Mouse (Mus musculus) heart, embryonic 16.5 days (tissue): ENCODE measurements around the gene Gfm1. TPM values are rescaled to one million over a fixed set of nuclear protein-coding genes. Genes with fewer than 3 reads are reported as not detected.

ENCODE experiments used
- ATAC-seq: fragments of 200-750 bp; cut with Nextera tagmentation; replicated peaks from 2 replicates; pipeline ENCODE4 v1.8.0; 2017; ENCODE audit warnings: moderate number of reproducible peaks; ENCODE audit not compliant: insufficient read depth, low FRiP score; ENCODE audit errors: extremely low read depth
- H3K27ac ChIP-seq: fragments of 300-500 bp; sonication (generic); 2 replicates; pipeline ENCODE4 v1.5.1; 2014; ENCODE audit warnings: mild to moderate bottlenecking, low read length, control low read depth, moderate library complexity
- H3K27me3 ChIP-seq: fragments of 300-500 bp; sonication (generic); 2 replicates; pipeline ENCODE4 v1.6.1; 2014; ENCODE audit warnings: low read length, mixed read lengths; ENCODE audit not compliant: control insufficient read depth, insufficient read depth
- H3K36me3 ChIP-seq: fragments of 300-500 bp; sonication (generic); 2 replicates; pipeline ENCODE4 v1.6.1; 2014; ENCODE audit not compliant: control insufficient read depth, insufficient read depth
- H3K4me1 ChIP-seq: fragments of 300-500 bp; sonication (generic); 2 replicates; pipeline ENCODE4 v1.6.1; 2014; ENCODE audit warnings: low read length, mixed read lengths; ENCODE audit not compliant: control insufficient read depth, insufficient read depth
- H3K4me2 ChIP-seq: fragments of 300-500 bp; sonication (generic); 2 replicates; pipeline ENCODE4 v1.6.1; 2014; ENCODE audit warnings: low read depth, mild to moderate bottlenecking, control low read depth, low read length
- H3K4me3 ChIP-seq: fragments of 300-500 bp; sonication (generic); 2 replicates; pipeline ENCODE4 v1.5.1; 2014; ENCODE audit warnings: mild to moderate bottlenecking, control low read depth, low read length
- H3K9ac ChIP-seq: fragments of 300-500 bp; sonication (generic); 2 replicates; pipeline ENCODE4 v1.6.1; 2014; ENCODE audit warnings: low read length, control low read depth
- H3K9me3 ChIP-seq: fragments of 300-500 bp; sonication (generic); replicated peaks from 2 replicates; pipeline ENCODE4 v1.6.1; 2016; ENCODE audit warnings: low read length; ENCODE audit not compliant: control insufficient read depth
- WGBS: fragments of 180-500 bp; shearing (Covaris S2); extraction: QIAGEN DNeasy Blood & Tissue Kit; methylation state at CpG from one replicate; pipeline ENCODE4 v1.1.7; 2014; 5-methylcytosine and 5-hydroxymethylcytosine counted together
- polyA plus RNA-seq: library from polyadenylated mRNA; unstranded; fragments of >200 nt; fragmentation: Nextera tagmentation; extraction: Ambion mirVana; gene quantifications from 2 replicates; pipeline ENCODE4 v1.2.1, GENCODE M21; 2015

The Gfm1 gene
- polyA plus RNA-seq, 1 experiment from 2014 or later, result 113 TPM

- Histone ChIP-seq H3K27me3 (no peaks in the 10 kb centered on the region), H3K36me3 (peaks cover 32% of the 10 kb centered on the region), H3K9ac (peak overlapping the region; percentile 80), H3K4me1 (peaks cover 13% of the 10 kb centered on the region), H3K4me2 (peak overlapping the region; percentile 92), H3K27ac (peak overlapping the region; percentile 79), H3K4me3 (peak overlapping the region; percentile 86), H3K9me3 (no peaks in the 10 kb centered on the region)
- under 1% methylated on average over 12 of the region's 12 CpGs for WGBS
- ATAC-seq, result no peak
Observed at GRCm38 (mm10) chr3:67463001-67463400, 33.1 kb downstream of the Gfm1 start.

- H3K9me3 ChIP-seq, result no peaks in the 10 kb centered on the region
- peaks cover 13% of the 10 kb centered on the region for H3K4me1 ChIP-seq
- peak within 1 kb of the TSS; percentile 79 for H3K27ac ChIP-seq
- under 1% methylated on average over 43 of the region's 43 CpGs for WGBS
- peak within 1 kb of the TSS; percentile 86 for H3K4me3 ChIP-seq
- ATAC-seq, result peak; percentile 92
- H3K9ac ChIP-seq, result peak within 1 kb of the TSS; percentile 80
- no peaks in the 10 kb centered on the region for H3K27me3 ChIP-seq
- H3K36me3 ChIP-seq, result peaks cover 31% of the 10 kb centered on the region
- H3K4me2 ChIP-seq, result peak within 1 kb of the TSS; percentile 92
Observed at GRCm38 (mm10) chr3:67463450-67464372, 33.8 kb downstream of the Gfm1 start, which contains the start of gene Lxn. Lxn (minus strand) TSS chr3:67463926.

GRCm38 (mm10) chr3:67466576-67466975 lies 36.7 kb downstream of the Gfm1 start:
- peaks cover 15% of the 10 kb centered on the region; the same call in 1 of the 2 replicates for H3K36me3 ChIP-seq
- H3K27ac ChIP-seq, result no peak overlapping the region
- peaks cover 13% of the 10 kb centered on the region for H3K4me1 ChIP-seq
- no peak overlapping the region for H3K9ac ChIP-seq
- no peak overlapping the region for H3K4me3 ChIP-seq
- no peak for ATAC-seq
- 92% methylated on average over 5 of the region's 5 CpGs for WGBS
- H3K27me3 ChIP-seq, result no peaks in the 10 kb centered on the region
- no peaks in the 10 kb centered on the region for H3K9me3 ChIP-seq
- H3K4me2 ChIP-seq, result no peak overlapping the region

GRCm38 (mm10) chr3:67467281-67467680 lies 37.4 kb downstream of the Gfm1 start:
- no peak overlapping the region for H3K4me2 ChIP-seq
- no peak overlapping the region for H3K27ac ChIP-seq
- peaks cover 15% of the 10 kb centered on the region; the same call in 1 of the 2 replicates for H3K36me3 ChIP-seq
- no peak overlapping the region for H3K9ac ChIP-seq
- H3K4me1 ChIP-seq, result peaks cover 9% of the 10 kb centered on the region
- no peaks in the 10 kb centered on the region for H3K9me3 ChIP-seq
- no peaks in the 10 kb centered on the region for H3K27me3 ChIP-seq
- H3K4me3 ChIP-seq, result no peak overlapping the region
- no peak for ATAC-seq
- WGBS, result 89% methylated on average over 2 of the region's 2 CpGs

- Histone ChIP-seq H3K27me3 (no peaks in the 10 kb centered on the region), H3K9ac (no peak overlapping the region), H3K4me1 (no peaks in the 10 kb centered on the region), H3K9me3 (no peaks in the 10 kb centered on the region), H3K36me3 (peaks cover 26% of the 10 kb centered on the region), H3K4me2 (no peak overlapping the region), H3K4me3 (no peak overlapping the region), H3K27ac (no peak overlapping the region)
- no peak for ATAC-seq
- WGBS, result 73% methylated on average over 4 of the region's 4 CpGs
Observed at GRCm38 (mm10) chr3:67471408-67472127, 41.7 kb downstream of the Gfm1 start.

- peaks cover 28% of the 10 kb centered on the region for H3K36me3 ChIP-seq
- H3K27ac ChIP-seq, result no peak overlapping the region
- H3K9ac ChIP-seq, result no peak overlapping the region
- no peak overlapping the region for H3K4me2 ChIP-seq
- H3K4me1 ChIP-seq, result no peaks in the 10 kb centered on the region
- H3K27me3 ChIP-seq, result no peaks in the 10 kb centered on the region
- WGBS, result 85% methylated on average over 6 of the region's 6 CpGs
- no peak for ATAC-seq
- H3K4me3 ChIP-seq, result no peak overlapping the region
- H3K9me3 ChIP-seq, result no peaks in the 10 kb centered on the region
Observed at GRCm38 (mm10) chr3:67473438-67473837, 43.5 kb downstream of the Gfm1 start.

- H3K27ac ChIP-seq, result no peak overlapping the region
- H3K36me3 ChIP-seq, result peaks cover 20% of the 10 kb centered on the region; the same call in 1 of the 2 replicates
- H3K9me3 ChIP-seq, result no peaks in the 10 kb centered on the region
- H3K4me3 ChIP-seq, result no peak overlapping the region
- H3K27me3 ChIP-seq, result no peaks in the 10 kb centered on the region
- no peaks in the 10 kb centered on the region for H3K4me1 ChIP-seq
- no peak overlapping the region for H3K9ac ChIP-seq
- WGBS, result 90% methylated on average over 11 of the region's 11 CpGs
- ATAC-seq, result no peak
- H3K4me2 ChIP-seq, result no peak overlapping the region
Observed at GRCm38 (mm10) chr3:67479806-67480205, 49.9 kb downstream of the Gfm1 start.

GRCm38 (mm10) chr3:67482400-67482799 lies 52.5 kb downstream of the Gfm1 start:
- Histone ChIP-seq H3K4me2 (no peak overlapping the region), H3K27me3 (no peaks in the 10 kb centered on the region), H3K27ac (no peak overlapping the region), H3K9ac (no peak overlapping the region), H3K4me1 (no peaks in the 10 kb centered on the region), H3K36me3 (peaks cover 7% of the 10 kb centered on the region; the same call in 1 of the 2 replicates), H3K9me3 (no peaks in the 10 kb centered on the region), H3K4me3 (no peak overlapping the region)
- no peak for ATAC-seq
- 89% methylated on average over 10 of the region's 10 CpGs for WGBS

- H3K4me3 ChIP-seq, result no peak overlapping the region
- no peaks in the 10 kb centered on the region for H3K9me3 ChIP-seq
- 75% methylated on average over 2 of the region's 2 CpGs for WGBS
- no peak overlapping the region for H3K27ac ChIP-seq
- no peak overlapping the region for H3K4me2 ChIP-seq
- no peaks in the 10 kb centered on the region for H3K36me3 ChIP-seq
- H3K9ac ChIP-seq, result no peak overlapping the region
- H3K27me3 ChIP-seq, result no peaks in the 10 kb centered on the region
- no peaks in the 10 kb centered on the region for H3K4me1 ChIP-seq
- no peak for ATAC-seq
Observed at GRCm38 (mm10) chr3:67485233-67485632, 55.3 kb downstream of the Gfm1 start.
